Mouse (Mus musculus) stomach, embryonic 14.5 days (tissue): Measurements from ENCODE around the gene Morc1. TPM values are rescaled to one million over a fixed set of nuclear protein-coding genes. Genes with fewer than 3 reads are reported as not detected.

Experiments
- ATAC-seq: fragments of 200-750 bp; cut with Nextera tagmentation; 2 replicates; pipeline ENCODE4 v1.8.0; 2017; ENCODE audit warnings: low read depth, moderate TSS enrichment; ENCODE audit not compliant: insufficient number of reproducible peaks, insufficient read depth, low FRiP score
- H3K27ac ChIP-seq: fragments of 300-500 bp; sonication (generic); 2 replicates; pipeline ENCODE4 v1.5.1; 2014; ENCODE audit warnings: mild to moderate bottlenecking, low read length, moderate library complexity, mixed read lengths
- H3K27me3 ChIP-seq: fragments of 300-500 bp; sonication (generic); 2 replicates; pipeline ENCODE4 v1.6.1; 2014; ENCODE audit warnings: low read length, control low read depth, mixed read lengths; ENCODE audit not compliant: control insufficient read depth, insufficient read depth
- H3K36me3 ChIP-seq: fragments of 300-500 bp; sonication (generic); 2 replicates; pipeline ENCODE4 v1.6.1; 2014; ENCODE audit warnings: mild to moderate bottlenecking, control low read depth, low read length, moderate library complexity, mixed read lengths; ENCODE audit not compliant: control insufficient read depth, insufficient read depth
- H3K4me1 ChIP-seq: fragments of 300-500 bp; sonication (generic); 2 replicates; pipeline ENCODE4 v1.6.1; 2014; ENCODE audit warnings: low read length, control low read depth, mixed read lengths; ENCODE audit not compliant: control insufficient read depth, insufficient read depth
- H3K4me2 ChIP-seq: fragments of 300-500 bp; sonication (generic); replicated peaks from 2 replicates; pipeline ENCODE4 v1.6.1; 2014; ENCODE audit warnings: low read depth, low read length, control low read depth
- H3K4me3 ChIP-seq: fragments of 300-500 bp; sonication (generic); 2 replicates; pipeline ENCODE4 v1.5.1; 2014; ENCODE audit warnings: low read depth, low read length, control low read depth
- H3K9ac ChIP-seq: fragments of 300-500 bp; sonication (generic); replicated peaks from 2 replicates; pipeline ENCODE4 v1.6.1; 2014; ENCODE audit warnings: low read depth, mild to moderate bottlenecking, control low read depth, low read length, moderate library complexity, mixed read lengths
- H3K9me3 ChIP-seq: fragments of 300-500 bp; sonication (generic); 2 replicates; pipeline ENCODE4 v1.6.1; 2016; ENCODE audit warnings: low read depth, low read length, control low read depth; ENCODE audit not compliant: control insufficient read depth
- WGBS: fragments of 180-500 bp; shearing (Covaris S2); extraction: QIAGEN DNeasy Blood & Tissue Kit; methylation state at CpG from one replicate; pipeline ENCODE4 v1.1.7; 2014; 5-methylcytosine and 5-hydroxymethylcytosine counted together
- polyA plus RNA-seq: library from polyadenylated mRNA; unstranded; fragments of >200 nt; fragmentation: Nextera tagmentation; extraction: Ambion mirVana; gene quantifications from 2 replicates; pipeline ENCODE4 v1.2.1, GENCODE M21; 2014

Morc1 gene
- polyA plus RNA-seq, 1 experiment from 2014 or later: 0.10 TPM

GRCm38 (mm10) chr16:48603735-48604211, 172.7 kb downstream of the Morc1 start:
- no peaks in the 10 kb centered on the region for H3K36me3 ChIP-seq
- H3K4me2 ChIP-seq: no peak overlapping the region
- no peak overlapping the region for H3K4me3 ChIP-seq
- no peaks in the 10 kb centered on the region for H3K9me3 ChIP-seq
- no peaks in the 10 kb centered on the region; the same call in 1 of the 2 replicates for H3K4me1 ChIP-seq
- peak overlapping the region; percentile 90 for H3K27ac ChIP-seq
- H3K27me3 ChIP-seq: no peaks in the 10 kb centered on the region
- ATAC-seq: peak; percentile 88
- WGBS: 66% methylated on average over 2 of the region's 2 CpGs
- no peak overlapping the region for H3K9ac ChIP-seq

DNA sequence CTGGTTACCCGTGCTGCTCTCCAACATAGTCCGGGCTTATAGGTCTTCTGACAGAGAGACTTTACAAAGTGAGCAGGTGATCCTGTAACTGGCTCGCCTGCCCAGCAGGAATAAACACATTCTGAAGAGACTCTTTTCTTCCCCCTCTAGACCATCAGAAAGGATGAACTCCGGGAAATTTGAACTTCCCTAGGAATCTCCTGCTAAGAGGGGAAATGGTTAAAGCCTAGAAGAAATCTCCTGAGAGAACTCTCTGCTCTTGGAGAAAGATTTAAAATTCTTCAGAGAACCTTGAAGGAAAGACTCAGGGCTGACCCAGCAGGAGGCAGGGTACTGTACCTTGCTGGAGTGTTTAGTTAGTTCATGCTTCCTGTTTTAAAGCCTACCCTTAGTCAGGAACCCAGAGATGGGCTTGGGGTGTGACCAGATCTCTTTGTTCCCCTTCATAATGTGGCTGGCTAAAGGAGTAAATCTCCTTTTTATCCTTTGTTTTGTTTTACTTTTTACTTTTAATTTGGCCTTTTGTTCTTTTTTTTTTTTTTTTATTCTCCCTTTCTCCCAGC, 175.5 kb downstream of the Morc1 start:
- H3K27me3 ChIP-seq: no peaks in the 10 kb centered on the region
- H3K9ac ChIP-seq: no peak overlapping the region
- no peaks in the 10 kb centered on the region for H3K36me3 ChIP-seq
- H3K4me3 ChIP-seq: no peak overlapping the region
- no peaks in the 10 kb centered on the region for H3K9me3 ChIP-seq
- no peaks in the 10 kb centered on the region; the same call in 1 of the 2 replicates for H3K4me1 ChIP-seq
- 45% methylated on average over 4 of the region's 4 CpGs for WGBS
- H3K4me2 ChIP-seq: no peak overlapping the region
- H3K27ac ChIP-seq: no peak overlapping the region
- no peak for ATAC-seq

DNA sequence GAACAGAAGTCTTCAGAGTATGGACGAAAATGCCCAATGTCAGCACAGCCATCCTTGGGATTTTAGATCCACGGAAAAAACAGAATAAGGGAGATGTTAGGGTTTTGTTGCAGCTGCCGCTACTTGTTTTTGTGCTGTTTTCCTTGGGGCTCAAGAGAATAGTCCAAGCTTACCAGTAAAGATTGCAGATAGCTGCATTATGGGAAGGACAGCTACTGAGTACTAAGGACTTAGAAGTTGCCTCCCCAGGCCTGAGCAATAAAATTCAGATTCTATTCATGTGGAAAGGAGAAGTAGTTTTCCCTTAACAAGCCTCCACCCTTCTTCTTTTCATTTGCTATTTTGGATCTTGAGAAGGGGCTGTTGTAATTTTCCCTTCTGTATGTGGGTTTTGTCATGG, 177.2 kb downstream of the Morc1 start:
- no peak overlapping the region for H3K4me2 ChIP-seq
- no peaks in the 10 kb centered on the region for H3K36me3 ChIP-seq
- no peak for ATAC-seq
- no peaks in the 10 kb centered on the region for H3K9me3 ChIP-seq
- no peak overlapping the region for H3K9ac ChIP-seq
- no peaks in the 10 kb centered on the region for H3K27me3 ChIP-seq
- 89% methylated on average over 3 of the region's 3 CpGs for WGBS
- no peak overlapping the region for H3K4me3 ChIP-seq
- H3K27ac ChIP-seq: no peak overlapping the region
- H3K4me1 ChIP-seq: no peaks in the 10 kb centered on the region; the same call in 1 of the 2 replicates

DNA sequence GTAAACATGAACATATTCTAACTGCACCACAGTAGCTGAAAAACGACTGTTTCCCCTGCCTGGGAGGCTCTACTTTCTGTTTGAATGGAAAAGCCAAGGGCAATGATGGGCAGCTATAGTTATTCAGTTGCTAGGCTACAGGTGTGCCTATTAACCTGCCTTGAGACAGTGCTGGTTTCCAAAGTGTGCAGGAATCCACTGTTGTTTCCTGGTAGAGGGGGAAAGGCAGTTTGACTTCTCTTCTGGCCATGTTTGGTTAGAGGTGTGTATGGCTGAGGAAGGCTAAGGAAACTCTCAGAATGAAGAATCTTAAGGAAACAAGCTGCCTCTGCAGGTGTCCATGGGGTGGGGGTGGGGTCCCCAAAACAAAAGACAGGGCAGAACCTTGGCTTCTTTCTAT, 179.8 kb downstream of the Morc1 start:
- ATAC-seq: no peak
- WGBS: 42% methylated on average over 1 of the region's 1 CpGs
- Histone ChIP-seq H3K36me3 (no peaks in the 10 kb centered on the region), H3K4me3 (no peak overlapping the region), H3K9ac (no peak overlapping the region), H3K9me3 (no peaks in the 10 kb centered on the region), H3K27ac (no peak overlapping the region), H3K27me3 (no peaks in the 10 kb centered on the region), H3K4me2 (no peak overlapping the region), H3K4me1 (no peaks in the 10 kb centered on the region)

DNA sequence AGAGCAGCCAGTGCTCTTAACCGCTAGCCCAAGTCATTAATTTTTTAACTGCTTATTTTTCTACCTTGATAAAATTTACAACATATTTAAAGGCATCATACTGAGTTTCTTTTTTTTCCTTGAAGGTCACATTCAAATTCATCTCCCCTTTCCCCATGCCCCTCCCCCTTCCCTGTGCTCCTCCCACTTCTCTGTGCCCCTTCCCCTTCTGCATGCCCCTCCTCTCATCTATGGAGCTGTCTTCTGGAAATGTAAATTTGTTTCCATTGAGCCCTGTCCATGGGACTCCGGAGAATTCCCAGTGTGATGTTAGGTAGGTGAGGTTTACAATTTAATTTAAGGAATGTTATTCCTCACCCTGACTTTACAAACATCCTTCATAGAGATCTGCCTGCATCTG, 180.4 kb downstream of the Morc1 start:
- Histone ChIP-seq H3K9me3 (no peaks in the 10 kb centered on the region), H3K4me1 (no peaks in the 10 kb centered on the region), H3K4me3 (no peak overlapping the region), H3K27me3 (no peaks in the 10 kb centered on the region), H3K27ac (no peak overlapping the region), H3K36me3 (no peaks in the 10 kb centered on the region), H3K9ac (no peak overlapping the region), H3K4me2 (no peak overlapping the region)
- WGBS: 82% methylated on average over 2 of the region's 2 CpGs
- ATAC-seq: no peak

- H3K9ac ChIP-seq: no peak overlapping the region
- no peaks in the 10 kb centered on the region for H3K36me3 ChIP-seq
- ATAC-seq: no peak
- no peaks in the 10 kb centered on the region for H3K4me1 ChIP-seq
- no peak overlapping the region for H3K4me2 ChIP-seq
- no peak overlapping the region for H3K4me3 ChIP-seq
- H3K27ac ChIP-seq: no peak overlapping the region
- H3K9me3 ChIP-seq: no peaks in the 10 kb centered on the region
- 43% methylated on average over 1 of the region's 1 CpGs for WGBS
- no peaks in the 10 kb centered on the region for H3K27me3 ChIP-seq
These were observed 182.7 kb downstream of the Morc1 start for GRCm38 (mm10) chr16:48613783-48614182.

DNA sequence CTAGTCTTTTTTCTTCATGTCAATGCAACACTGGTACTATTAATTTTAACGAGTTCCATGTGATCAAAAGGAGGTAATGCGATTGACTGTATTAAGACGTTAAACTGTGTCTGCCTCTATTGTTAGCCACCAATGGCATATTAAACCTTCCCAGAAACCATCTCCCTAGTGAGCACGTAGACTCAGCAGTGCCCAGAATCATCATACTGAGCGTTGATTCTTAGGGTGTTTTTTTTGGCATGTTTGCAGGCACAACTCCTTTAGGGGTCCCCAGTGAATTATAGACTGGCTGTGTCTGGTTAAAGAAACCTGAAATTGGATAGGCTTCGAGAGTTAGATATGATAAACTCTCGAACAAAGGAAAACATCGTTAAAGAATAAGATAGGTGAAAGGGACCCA, 189.5 kb downstream of the Morc1 start:
- H3K4me2 ChIP-seq: no peak overlapping the region
- H3K9me3 ChIP-seq: no peaks in the 10 kb centered on the region
- no peaks in the 10 kb centered on the region for H3K36me3 ChIP-seq
- WGBS: 66% methylated on average over 8 of the region's 8 CpGs
- no peak overlapping the region for H3K27ac ChIP-seq
- H3K4me3 ChIP-seq: no peak overlapping the region
- ATAC-seq: no peak
- H3K27me3 ChIP-seq: no peaks in the 10 kb centered on the region
- H3K4me1 ChIP-seq: no peaks in the 10 kb centered on the region
- no peak overlapping the region for H3K9ac ChIP-seq

DNA sequence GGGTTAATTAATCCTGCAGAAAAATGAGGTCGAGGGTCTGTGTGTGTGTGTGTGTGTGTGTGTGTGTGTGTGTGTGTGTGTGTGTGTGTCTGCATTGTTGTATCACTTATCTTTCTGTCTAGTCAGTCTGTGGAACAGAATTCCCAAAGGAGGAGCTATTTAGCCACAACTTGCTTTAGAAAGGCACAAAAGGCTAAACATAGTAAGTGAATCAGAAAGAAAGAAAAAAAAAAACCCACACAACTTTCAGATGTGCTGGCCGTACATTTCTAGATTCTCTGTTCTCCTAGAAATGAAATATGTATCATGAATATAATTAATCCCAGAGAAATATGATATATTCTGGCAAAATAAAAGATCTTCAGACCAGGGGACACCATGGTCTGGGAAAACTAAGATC, 190.0 kb downstream of the Morc1 start:
- ATAC-seq: no peak
- Histone ChIP-seq H3K27me3 (no peaks in the 10 kb centered on the region), H3K36me3 (no peaks in the 10 kb centered on the region), H3K4me2 (no peak overlapping the region), H3K9me3 (no peaks in the 10 kb centered on the region), H3K4me1 (no peaks in the 10 kb centered on the region), H3K9ac (no peak overlapping the region), H3K27ac (no peak overlapping the region), H3K4me3 (no peak overlapping the region)
- WGBS: 32% methylated on average over 2 of the region's 2 CpGs

DNA sequence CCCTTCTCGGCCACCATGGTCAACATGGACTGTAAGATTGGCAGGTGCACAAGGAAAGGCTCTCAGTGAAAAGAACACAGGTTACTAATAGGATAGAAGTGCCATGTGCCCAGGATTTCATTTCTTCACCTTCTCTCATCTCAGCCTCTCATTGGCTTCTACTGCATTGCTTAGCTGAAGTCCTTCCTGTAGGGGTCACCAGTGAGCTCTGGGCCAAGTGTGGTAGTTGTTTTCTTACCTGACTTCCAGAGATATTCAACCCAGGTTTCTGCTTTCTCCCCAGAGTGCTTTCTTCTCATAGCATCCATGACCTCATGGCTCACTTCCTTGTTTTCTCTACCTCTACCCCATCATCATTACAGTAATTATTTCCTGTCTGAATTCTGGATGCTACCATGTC, 192.4 kb downstream of the Morc1 start:
- no peaks in the 10 kb centered on the region for H3K9me3 ChIP-seq
- H3K4me2 ChIP-seq: no peak overlapping the region
- no peak for ATAC-seq
- 89% methylated on average over 1 of the region's 1 CpGs for WGBS
- no peak overlapping the region for H3K27ac ChIP-seq
- no peaks in the 10 kb centered on the region for H3K36me3 ChIP-seq
- H3K4me1 ChIP-seq: no peaks in the 10 kb centered on the region
- H3K4me3 ChIP-seq: no peak overlapping the region
- H3K27me3 ChIP-seq: no peaks in the 10 kb centered on the region
- H3K9ac ChIP-seq: no peak overlapping the region
